Mouse (Mus musculus) midbrain, postnatal 0 days (tissue): ENCODE results near the gene Rnf166. TPM values are rescaled to one million over a fixed set of nuclear protein-coding genes. Genes with fewer than 3 reads are reported as not detected.

Source experiments
- ATAC-seq: fragments of 200-750 bp; cut with Nextera tagmentation; 2 replicates; pipeline ENCODE4 v1.8.0; 2017; ENCODE audit warnings: moderate number of reproducible peaks, mild to moderate bottlenecking, moderate TSS enrichment, moderate library complexity; ENCODE audit not compliant: low FRiP score
- DNase-seq: peaks from one replicate; pipeline ENCODE4 v3.0.0-alpha.2; 2015; ENCODE audit warnings: low spot score
- H3K27ac ChIP-seq: fragments of 300-500 bp; sonication (generic); 2 replicates; pipeline ENCODE4 v1.5.1; 2014; ENCODE audit warnings: low read depth, mild to moderate bottlenecking, low read length, mixed read lengths
- H3K27me3 ChIP-seq: fragments of 300-500 bp; sonication (generic); 2 replicates; pipeline ENCODE4 v1.6.1; 2014; ENCODE audit warnings: low read length, control low read depth, mixed read lengths; ENCODE audit not compliant: insufficient read depth
- H3K36me3 ChIP-seq: fragments of 300-500 bp; sonication (generic); 2 replicates; pipeline ENCODE4 v1.6.1; 2014; ENCODE audit warnings: low read length, control low read depth, mixed read lengths; ENCODE audit not compliant: insufficient read depth
- H3K4me1 ChIP-seq: fragments of 300-500 bp; sonication (generic); 2 replicates; pipeline ENCODE4 v1.6.1; 2014; ENCODE audit warnings: mild to moderate bottlenecking, control low read depth, antibody characterized with exemption, low read length, mixed read lengths; ENCODE audit not compliant: insufficient read depth
- H3K4me2 ChIP-seq: fragments of 300-500 bp; sonication (generic); 2 replicates; pipeline ENCODE4 v1.6.1; 2014; ENCODE audit warnings: low read depth, mild to moderate bottlenecking, low read length, mixed read lengths; ENCODE audit not compliant: poor library complexity, severe bottlenecking
- H3K4me3 ChIP-seq: fragments of 300-500 bp; sonication (generic); 2 replicates; pipeline ENCODE4 v1.5.1; 2014; ENCODE audit warnings: low read depth, mild to moderate bottlenecking, low read length, moderate library complexity
- H3K9ac ChIP-seq: fragments of 300-500 bp; sonication (generic); replicated peaks from 2 replicates; pipeline ENCODE4 v1.6.1; 2014; ENCODE audit warnings: mild to moderate bottlenecking, low read length, moderate library complexity, mixed read lengths; ENCODE audit not compliant: poor library complexity, severe bottlenecking
- H3K9me3 ChIP-seq: fragments of 300-500 bp; sonication (generic); 2 replicates; pipeline ENCODE4 v1.6.1; 2016; ENCODE audit warnings: low read length, control low read depth
- CTCF ChIP-seq: IDR thresholded peaks from 2 replicates; pipeline ENCODE4 v1.5.1; 2016; ENCODE audit warnings: antibody characterized with exemption, mild to moderate bottlenecking
- WGBS: fragments of 180-500 bp; shearing (Covaris S2); extraction: QIAGEN DNeasy Blood & Tissue Kit; methylation state at CpG from one replicate; pipeline ENCODE4 v1.1.7; 2014; 5-methylcytosine and 5-hydroxymethylcytosine counted together
- polyA plus RNA-seq: library from polyadenylated mRNA; unstranded; fragments of >200 nt; fragmentation: Nextera tagmentation; extraction: Ambion mirVana; gene quantifications from 2 replicates; pipeline ENCODE4 v1.2.1, GENCODE M21; 2015
- total RNA-seq: library from RNA; depleted of rRNA; stranded (reverse); fragments of >200 nt; gene quantifications from 2 replicates; pipeline ENCODE4 v1.2.3, GENCODE M21; 2014

The Rnf166 gene
- total and polyA plus RNA-seq, 2 experiments from 2014 or later = 25.1 to 26.4 TPM

DNA sequence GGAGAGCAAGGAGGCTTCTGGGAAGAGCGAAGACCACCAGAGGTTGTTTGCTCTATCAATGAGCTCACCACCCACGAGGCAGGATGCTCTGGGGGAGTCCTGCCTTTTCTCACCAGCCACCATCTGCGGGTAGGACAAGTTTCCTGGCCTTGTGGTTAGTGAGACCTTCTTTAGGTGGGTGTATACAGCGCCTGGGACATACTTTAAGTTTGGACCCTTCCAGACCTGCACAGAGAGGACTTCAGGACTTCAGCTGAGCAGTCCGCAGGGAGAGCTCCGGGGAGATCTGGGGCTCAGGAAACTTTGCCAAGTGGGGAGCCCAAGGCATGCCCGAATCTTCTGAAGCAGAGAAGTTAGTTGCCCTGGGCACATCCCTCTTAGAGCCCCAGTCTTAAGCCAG, 15.9 kb downstream of the Rnf166 start:
- no peak overlapping the region for H3K27ac ChIP-seq
- WGBS = 36% methylated on average over 7 of the region's 7 CpGs
- peaks cover 38% of the 10 kb centered on the region for H3K27me3 ChIP-seq
- H3K4me3 ChIP-seq = peak overlapping the region; percentile 40
- ATAC-seq (no peak), DNase-seq (no peak)
- peak overlapping the region; percentile 87 for H3K4me2 ChIP-seq
- no peak for TF ChIP-seq CTCF
- no peaks in the 10 kb centered on the region; the same call in 1 of the 2 replicates for H3K36me3 ChIP-seq
- H3K9me3 ChIP-seq = no peaks in the 10 kb centered on the region
- H3K9ac ChIP-seq = no peak overlapping the region
- H3K4me1 ChIP-seq = peaks cover 6% of the 10 kb centered on the region; the same call in 1 of the 2 replicates

DNA sequence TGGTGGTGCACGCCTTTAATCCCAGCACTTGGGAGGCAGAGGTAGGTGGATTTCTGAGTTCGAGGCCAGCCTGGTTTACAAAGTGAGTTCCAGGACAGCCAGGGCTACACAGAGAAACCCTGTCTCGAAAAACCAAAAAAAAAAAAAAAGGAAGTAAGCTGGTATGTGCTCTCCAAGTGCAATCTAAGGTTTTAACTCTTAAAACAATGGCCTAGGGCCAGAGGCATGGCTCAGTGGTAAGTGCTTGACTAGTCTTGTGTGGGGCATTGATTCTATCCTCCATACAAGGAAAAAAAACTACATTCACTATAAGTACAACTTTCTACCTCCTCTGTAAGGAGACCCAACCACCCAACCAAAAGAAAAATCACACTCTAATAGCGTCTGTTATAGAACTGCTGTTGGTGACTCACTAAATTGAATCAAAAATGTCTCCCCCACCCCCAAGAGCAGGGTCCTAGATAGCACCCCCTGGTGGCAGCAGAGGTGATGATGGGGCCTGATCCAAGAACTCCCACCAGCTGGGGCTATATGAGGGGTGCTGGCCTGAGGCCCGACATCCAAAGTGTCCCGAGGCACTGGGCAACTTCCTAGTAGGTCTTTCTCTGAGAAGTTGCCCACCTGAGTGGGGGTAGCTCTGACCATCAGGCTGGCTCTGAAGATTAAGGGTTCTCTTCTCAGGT, 16.5 kb downstream of the Rnf166 start:
- TF ChIP-seq CTCF = peak; percentile 50
- DNase-seq = no peak
- Histone ChIP-seq H3K27me3 (peaks cover 38% of the 10 kb centered on the region), H3K4me1 (peaks cover 6% of the 10 kb centered on the region; the same call in 1 of the 2 replicates), H3K4me2 (no peak overlapping the region), H3K36me3 (no peaks in the 10 kb centered on the region), H3K9me3 (no peaks in the 10 kb centered on the region), H3K4me3 (no peak overlapping the region), H3K9ac (no peak overlapping the region), H3K27ac (no peak overlapping the region)
- WGBS = 63% methylated on average over 6 of the region's 6 CpGs
- ATAC-seq = no peak

DNA sequence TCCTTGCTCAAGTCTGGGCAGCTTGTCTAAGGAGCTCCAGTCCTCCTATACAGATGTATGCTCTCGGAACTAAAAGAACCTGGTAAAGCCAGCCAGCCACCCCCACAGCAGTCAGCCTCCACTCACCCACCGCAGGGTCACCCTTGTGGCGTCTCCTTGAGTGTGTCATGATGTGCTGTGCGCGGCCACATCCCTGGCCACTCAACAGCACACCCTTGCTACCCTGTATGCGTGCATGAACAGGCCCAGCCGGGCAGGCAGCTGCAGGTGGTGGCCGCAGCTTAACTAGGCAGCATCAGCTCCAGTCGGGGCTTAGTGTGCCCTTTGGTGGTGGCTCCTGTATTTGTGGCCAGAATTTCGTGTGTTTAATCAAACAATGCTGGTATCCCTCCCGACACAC, 18.7 kb downstream of the Rnf166 start:
- H3K4me3 ChIP-seq = no peak overlapping the region
- ATAC-seq (no peak), DNase-seq (no peak)
- peaks cover 6% of the 10 kb centered on the region; the same call in 1 of the 2 replicates for H3K4me1 ChIP-seq
- H3K9ac ChIP-seq = 0 out of 2 replicates have a peak overlapping the region, but pooled peaks have one; percentile 13
- H3K27ac ChIP-seq = no peak overlapping the region
- no peak overlapping the region for H3K4me2 ChIP-seq
- WGBS = 73% methylated on average over 11 of the region's 11 CpGs
- H3K36me3 ChIP-seq = no peaks in the 10 kb centered on the region
- TF ChIP-seq CTCF = no peak
- peaks cover 36% of the 10 kb centered on the region for H3K27me3 ChIP-seq
- H3K9me3 ChIP-seq = no peaks in the 10 kb centered on the region

DNA sequence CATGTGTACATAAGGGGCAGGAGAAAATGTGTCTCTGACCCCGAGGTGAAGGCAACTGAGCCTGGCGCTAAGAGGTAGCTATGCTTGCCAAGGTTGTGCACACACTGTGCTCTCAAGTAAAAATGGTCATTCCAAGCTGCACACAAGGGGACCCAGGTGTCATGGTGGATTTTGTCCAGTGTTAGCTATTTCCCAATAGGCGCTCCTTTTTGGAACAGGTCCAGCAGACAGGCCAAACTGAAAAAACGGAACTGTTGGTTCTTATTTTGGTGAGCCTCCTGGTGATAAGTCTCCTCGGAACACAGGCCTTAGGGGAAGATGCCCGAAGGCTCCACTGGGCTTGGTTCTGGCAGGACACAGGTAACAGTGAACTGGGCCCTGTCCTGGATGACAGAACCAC, 21.5 kb downstream of the Rnf166 start:
- no peak for TF ChIP-seq CTCF
- 87% methylated on average over 6 of the region's 6 CpGs for WGBS
- Histone ChIP-seq H3K9me3 (no peaks in the 10 kb centered on the region), H3K4me1 (no peaks in the 10 kb centered on the region), H3K4me2 (no peak overlapping the region), H3K4me3 (no peak overlapping the region), H3K36me3 (no peaks in the 10 kb centered on the region), H3K9ac (no peak overlapping the region), H3K27ac (no peak overlapping the region), H3K27me3 (peaks cover 9% of the 10 kb centered on the region; the same call in 1 of the 2 replicates)
- DNase-seq (no peak), ATAC-seq (no peak)

DNA sequence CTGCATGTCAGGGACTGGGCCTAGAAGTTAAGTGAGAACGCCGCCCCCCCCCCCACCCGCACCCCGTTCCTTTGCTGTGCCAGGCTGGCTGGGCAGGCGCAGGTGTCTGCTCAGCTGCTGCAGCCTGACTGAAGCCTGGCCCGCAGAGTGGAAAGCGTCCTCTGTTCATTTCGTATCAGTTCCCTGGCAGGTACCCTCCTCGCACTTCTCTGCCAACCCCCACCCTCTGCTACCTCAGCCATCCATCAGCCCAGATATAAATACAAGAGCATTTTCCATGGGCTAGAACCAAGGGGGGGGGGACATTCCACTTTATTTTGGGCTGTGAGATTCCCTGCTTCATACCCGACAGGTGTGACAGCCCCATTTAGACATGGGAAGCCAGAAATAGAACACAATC, 23.7 kb downstream of the Rnf166 start:
- H3K4me1 ChIP-seq = no peaks in the 10 kb centered on the region
- no peak overlapping the region for H3K4me2 ChIP-seq
- WGBS = 92% methylated on average over 10 of the region's 10 CpGs
- H3K27me3 ChIP-seq = no peaks in the 10 kb centered on the region
- no peaks in the 10 kb centered on the region for H3K36me3 ChIP-seq
- no peaks in the 10 kb centered on the region for H3K9me3 ChIP-seq
- no peak for DNase-seq
- no peak overlapping the region for H3K27ac ChIP-seq
- no peak for ATAC-seq
- no peak overlapping the region for H3K9ac ChIP-seq
- TF ChIP-seq CTCF = no peak
- no peak overlapping the region for H3K4me3 ChIP-seq

DNA sequence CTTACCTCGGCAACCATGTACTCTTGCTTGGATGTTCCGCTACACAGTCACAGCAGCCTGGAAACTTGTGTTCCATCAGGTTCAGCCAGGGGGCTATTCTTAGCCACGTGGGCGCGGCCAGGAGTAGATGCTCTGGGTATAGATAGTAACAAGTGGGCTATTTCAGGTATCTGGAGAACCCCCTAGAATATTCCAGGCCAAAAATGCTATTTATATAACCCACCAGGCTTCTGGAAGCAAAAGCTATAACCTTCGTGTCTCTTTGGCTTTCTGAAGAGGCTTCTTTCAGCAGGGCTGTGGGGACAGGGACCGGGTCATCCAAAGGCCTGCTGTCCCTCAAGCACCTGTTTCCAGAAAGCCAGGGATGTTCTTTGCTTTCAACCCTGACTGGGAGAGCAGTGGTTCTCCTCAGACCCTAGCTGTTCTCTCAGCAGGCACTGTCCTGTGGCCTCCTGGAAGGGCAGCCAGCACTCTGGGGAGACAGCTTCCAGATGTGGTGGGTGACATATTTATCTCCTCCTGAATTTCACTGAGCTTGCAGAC, 24.6 kb downstream of the Rnf166 start:
- 81% methylated on average over 7 of the region's 7 CpGs for WGBS
- TF ChIP-seq CTCF = no peak

More for the DNA sequence above, 24.6 kb downstream of the Rnf166 start:
- H3K27ac ChIP-seq = no peak overlapping the region
- no peak for ATAC-seq
- no peak overlapping the region for H3K4me3 ChIP-seq
- H3K4me2 ChIP-seq = no peak overlapping the region
- H3K27me3 ChIP-seq = no peaks in the 10 kb centered on the region
- H3K4me1 ChIP-seq = no peaks in the 10 kb centered on the region
- no peaks in the 10 kb centered on the region for H3K36me3 ChIP-seq
- DNase-seq = no peak
- H3K9me3 ChIP-seq = no peaks in the 10 kb centered on the region
- no peak overlapping the region for H3K9ac ChIP-seq
